Mouse (Mus musculus): ENCODE results near the gene Mok. TPM values are rescaled to one million over a fixed set of nuclear protein-coding genes. Genes with fewer than 3 reads are reported as not detected.
A peak's percentile ranks its signal among the peaks of the same experiment; 100 is the strongest.

The Mok gene
- polyA plus RNA-seq, 2 experiments from 2014 or later: 0.22 to 0.29 TPM

DNA sequence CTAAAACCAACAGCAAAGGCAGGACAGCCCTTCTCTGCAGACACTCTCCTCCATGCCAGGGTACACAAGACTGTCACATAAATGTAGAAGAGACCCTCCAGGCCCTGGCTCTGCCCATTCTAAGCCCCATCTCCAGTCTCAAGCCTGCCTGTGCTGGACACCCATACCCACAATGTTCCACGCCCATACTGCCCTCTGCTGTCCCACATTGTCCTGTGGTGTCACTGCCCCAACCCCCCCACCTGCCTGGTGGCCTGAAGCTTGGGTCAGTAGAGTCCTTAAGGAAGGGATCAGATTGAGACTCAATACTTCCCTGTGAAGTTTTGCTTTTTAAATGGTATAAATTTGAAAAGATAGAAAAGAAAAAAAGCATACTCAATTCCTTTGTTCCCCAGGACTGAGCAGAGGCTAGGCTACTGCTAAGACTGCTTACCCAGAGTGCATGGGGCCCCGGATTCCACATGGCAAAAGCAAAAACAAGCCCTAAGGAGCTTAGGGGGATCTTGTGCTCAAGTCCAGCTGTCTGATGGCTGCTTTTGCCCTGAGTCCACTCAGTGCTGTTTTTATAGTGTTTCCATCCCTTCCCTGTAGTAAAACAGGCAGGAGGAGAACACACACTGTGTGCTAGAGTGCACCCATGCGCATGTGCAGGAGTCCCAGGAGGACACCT lies 34.3 kb downstream of the Mok start:
- ATAC-seq: no peak

DNA sequence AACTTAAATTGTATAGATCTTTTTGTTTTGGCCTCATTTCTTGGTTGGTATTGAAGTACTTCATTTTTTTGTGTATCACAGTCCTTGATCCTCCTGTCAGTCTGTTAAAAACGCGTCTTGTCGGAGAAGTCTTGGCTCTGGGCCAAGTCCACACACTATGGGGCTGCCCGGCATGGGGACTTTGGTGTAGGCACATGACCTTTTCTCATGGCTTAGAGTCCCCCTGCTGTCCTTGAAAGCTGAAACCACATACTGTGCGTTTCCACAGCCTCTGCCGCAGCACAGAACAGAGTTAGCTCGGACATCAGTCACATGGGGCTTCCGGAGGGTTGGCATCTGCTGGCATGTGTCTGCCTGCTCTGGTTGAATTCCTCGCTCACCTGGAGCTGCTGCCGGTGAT lies 36.5 kb downstream of the Mok start:
- no peak for ATAC-seq

DNA sequence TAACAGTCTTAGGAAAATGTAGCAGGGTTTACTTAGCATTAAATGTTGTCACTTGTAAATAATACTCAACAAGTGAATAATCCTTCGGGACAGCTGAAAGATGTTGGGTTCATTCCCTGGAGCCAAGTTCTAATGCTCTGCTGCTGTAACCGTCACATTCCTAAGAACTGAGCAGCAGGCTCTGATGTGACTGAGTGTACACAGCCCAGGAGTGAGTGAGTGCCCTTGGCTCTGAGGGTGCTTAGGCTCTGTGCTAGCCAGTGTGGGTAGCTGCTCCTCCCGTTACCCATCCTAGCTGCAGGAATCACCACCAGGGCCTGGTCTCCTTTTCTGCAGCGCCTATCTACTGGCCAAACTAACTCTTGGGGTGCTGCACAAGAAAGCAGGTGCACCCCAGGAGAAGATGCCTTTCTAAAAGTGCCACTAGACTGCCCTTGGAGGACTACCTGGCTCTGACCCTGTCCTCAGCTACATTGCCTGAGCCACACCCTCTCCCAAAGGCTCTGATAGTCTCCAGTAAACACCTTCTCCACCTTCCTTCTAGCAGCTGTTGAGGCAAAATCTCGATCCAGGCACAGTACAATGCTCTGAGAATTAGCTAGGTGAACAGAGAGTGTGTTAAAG lies 38.0 kb downstream of the Mok start:
- ATAC-seq: no peak

DNA sequence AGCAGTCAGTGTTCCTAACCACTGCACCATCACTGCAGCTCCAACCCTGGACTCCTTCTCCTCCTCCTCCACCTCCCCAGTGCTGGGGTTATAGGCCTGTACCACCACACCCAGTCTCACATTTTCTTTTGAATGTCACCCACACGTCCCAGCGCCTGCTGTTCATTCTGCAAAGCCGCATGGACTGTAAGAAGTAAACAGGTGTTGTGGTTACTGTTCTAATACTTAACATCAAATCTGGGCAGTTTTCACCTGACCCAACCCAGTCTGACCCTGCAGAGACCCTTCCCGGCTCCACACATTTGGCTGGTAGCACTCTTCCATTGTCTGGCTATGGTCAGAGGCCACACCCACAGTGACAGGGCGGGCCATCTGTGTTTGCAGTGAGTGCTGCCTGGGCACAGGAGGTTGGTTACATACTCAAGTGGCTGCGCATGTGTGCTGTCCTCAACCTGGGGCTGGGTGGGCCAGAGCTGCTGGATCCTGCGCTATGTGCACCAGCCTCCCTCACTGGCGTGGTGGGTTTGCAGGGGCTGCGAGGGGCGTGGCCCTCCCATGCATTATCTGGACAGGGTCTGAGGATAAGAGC lies 38.8 kb downstream of the Mok start:
- no peak for ATAC-seq

DNA sequence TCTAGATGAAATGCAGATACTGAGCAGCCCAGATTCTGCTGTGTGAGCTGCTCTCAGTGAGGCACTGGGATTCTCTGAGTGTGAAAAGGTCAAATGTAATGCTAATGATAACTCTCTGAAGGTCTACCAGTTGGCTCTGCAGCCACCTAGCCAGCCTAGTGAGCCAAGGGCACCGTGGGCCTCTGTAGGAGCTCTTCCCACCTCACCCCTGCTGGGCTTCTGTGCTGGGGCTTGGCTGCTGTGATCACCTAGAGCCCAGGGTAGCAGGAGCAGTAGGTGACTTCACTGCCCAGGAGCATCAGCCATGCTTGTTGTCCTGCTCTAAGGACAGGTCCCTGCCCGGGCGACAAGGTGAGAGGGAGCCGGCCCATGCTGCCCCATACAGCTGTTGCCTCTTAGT lies 41.5 kb downstream of the Mok start:
- ATAC-seq: no peak

DNA sequence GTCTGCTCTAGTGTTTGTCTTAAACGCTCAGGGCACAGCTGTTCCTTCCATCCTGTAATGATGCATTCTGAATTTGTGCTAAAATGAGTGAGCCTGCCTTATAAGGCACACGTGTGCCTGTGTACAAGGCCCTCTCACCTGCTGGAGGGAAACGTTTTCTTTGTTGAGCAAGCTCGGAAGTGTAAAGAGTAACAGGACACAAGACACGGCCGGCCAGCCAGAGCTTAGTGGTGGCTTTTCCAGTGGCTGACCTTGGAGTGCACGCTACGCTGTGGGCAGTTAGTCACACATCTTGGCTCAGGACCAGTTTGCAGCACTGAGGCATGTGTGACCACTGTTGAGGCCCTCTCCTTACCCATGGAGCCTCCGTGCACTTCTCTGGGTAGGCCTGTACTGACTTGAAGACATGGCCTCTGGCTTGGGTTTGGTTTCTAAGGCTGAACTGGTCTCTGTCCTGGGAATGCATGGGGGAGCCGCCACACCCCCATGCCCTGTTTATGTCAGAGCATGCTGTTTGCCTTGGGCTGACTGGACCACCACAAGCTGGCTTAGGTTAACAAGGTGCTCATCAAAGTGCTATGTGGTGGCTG lies 42.8 kb downstream of the Mok start:
- ATAC-seq: no peak

DNA sequence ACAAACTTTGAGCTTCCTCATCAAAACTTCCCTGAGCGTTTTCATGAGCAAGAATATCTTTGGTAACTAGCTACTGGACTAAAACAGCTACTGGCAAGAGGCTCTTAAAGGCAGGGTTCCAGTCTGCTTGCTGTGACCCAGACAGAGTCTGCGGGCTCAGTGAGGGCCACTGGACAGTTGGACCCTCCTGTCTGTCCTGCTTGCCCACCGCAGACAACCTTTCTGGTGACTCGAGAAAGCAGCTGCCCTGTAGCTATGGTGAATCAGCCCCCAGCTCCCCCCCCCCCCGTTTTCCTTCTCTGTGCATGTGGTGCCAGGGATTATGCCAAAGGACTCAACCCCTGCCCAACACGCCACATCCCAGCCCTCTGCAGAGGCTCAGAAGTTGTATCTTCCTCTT lies 43.5 kb downstream of the Mok start:
- ATAC-seq: no peak

DNA sequence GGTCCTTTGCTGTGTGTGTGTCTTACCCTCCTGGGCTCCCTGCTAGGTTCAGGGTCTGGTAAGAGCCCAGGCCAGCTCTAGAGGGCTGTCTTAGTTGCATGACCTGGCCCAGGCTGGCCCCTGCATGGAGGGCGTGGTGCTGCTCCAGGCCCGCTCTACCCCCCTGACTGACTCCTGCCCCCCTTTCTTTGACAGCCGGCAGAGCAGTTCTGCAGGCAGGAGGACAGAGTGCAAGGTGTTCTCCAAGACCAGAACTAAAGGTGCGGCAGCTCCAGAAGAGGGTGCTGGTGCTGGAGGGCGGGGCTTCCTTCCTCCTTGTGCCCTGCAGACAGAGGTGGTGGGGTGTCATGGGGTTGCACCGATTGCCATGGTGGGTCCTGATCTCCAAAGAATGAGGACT lies 44.0 kb downstream of the Mok start:
- no peak for ATAC-seq

DNA sequence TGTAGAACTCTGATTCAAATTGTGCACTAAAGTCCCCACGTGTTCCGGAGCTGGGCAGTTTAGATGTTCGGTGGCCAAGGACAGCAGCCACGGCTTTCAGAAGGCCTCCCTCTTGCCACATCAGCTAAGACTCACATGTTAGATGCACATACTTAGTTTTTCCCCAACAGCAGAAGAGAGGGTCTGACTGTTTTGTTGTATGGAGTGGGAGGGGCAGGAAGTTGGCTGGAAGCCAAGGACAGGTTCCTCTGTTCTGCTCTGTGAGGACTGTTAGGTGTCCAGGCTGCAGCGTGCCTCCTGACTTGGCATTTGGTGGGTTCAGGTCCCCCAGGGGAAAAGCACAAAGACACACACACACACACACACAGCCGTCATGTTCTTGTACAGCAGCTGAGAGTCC lies 45.7 kb downstream of the Mok start:
- no peak for ATAC-seq

DNA sequence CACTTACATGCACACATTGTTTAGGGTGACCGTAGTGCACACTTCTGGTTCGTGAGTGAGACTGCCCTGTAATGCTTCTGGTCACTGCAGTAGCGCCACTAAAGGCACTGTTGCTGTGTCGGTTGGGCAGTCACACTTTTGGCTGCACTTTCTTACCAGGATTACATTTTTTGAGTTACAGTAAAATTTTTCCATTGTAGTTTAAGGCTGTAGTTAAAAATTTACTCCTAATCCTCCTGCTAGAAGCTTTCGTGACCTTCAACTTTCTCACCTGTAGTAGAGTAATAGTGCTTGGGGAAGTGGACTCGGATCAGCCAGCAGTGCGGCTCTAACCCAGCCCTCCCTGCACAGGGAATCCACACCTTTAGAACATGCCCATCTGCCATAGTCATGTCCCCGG lies 49.7 kb downstream of the Mok start:
- ATAC-seq: no peak

DNA sequence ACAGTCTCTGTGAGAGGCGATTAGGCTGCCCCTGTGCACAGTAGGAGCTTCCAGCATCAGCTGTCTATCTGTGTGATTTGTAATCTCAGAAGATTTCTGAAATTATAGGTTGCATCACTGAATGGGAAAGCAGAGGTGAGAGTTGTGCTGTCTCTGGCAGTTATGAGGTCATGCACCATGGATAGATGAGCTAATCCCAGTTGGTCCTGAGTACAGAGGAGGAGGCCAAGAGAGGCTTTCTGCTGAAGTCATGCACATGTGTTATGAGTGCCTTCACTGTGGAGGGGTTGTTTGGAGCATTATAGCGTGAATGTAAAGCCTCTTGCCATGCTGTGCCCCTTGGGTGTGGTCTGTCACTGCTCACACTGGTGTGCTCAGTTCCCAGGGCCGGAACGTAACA lies 50.2 kb downstream of the Mok start:
- no peak for ATAC-seq

DNA sequence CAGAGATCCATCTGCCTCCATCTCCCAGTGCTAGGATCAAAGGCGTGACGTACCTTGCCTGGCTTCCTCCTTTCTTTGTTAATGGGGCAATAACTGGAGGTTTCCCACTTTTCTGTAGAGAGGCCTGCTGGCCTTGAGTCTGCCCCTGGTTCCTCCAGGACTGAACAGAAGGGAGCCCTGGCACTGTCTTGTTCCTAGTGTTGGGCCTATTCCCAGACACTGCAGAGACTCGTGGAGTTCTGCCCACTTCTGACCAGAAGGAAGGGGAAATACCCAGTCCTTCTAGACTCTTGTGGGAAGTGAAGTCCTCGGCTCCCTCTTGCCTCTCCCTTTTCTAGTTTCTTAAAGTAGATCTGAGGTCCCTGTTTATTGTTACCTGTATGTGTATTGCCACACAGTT lies 54.5 kb downstream of the Mok start:
- ATAC-seq: no peak

DNA sequence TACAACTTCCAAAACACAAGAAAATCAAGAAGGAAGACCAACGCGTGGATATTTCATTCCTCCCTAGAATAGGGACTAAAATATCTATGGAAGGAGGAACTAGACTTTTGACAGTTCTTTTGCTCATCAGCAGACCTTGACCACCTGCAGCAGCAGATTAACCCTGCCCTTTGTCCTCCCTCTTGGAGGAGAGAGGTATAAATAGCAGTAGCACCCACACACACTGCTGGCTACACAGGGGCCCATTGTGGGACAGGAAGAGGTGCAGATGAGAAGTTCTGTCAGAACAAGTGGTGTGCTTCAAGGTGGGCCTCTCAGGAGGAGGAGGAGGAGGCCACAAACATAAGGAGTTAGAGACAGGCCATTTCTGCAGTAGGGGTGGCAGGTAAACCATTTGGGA lies 56.5 kb downstream of the Mok start:
- ATAC-seq: no peak

DNA sequence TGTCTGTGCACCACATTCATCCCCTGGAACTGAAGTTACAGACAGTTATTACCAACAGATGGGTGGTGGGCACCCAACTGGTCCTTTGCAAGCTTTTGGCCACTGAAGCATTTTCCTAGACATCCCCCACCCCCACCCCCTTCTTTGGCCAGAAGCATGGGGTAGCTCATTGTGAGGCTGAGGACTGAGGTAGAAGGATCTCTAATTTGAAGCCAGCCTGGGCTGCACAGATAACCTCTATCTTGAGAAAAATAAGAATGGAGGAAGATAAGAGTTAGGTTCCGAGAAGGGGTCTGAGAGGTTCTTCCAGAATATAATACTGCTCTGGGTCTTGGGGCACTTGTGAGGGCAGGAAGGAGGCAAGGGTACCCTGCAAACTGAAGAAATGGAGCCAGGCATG lies 58.5 kb downstream of the Mok start:
- no peak for ATAC-seq

DNA sequence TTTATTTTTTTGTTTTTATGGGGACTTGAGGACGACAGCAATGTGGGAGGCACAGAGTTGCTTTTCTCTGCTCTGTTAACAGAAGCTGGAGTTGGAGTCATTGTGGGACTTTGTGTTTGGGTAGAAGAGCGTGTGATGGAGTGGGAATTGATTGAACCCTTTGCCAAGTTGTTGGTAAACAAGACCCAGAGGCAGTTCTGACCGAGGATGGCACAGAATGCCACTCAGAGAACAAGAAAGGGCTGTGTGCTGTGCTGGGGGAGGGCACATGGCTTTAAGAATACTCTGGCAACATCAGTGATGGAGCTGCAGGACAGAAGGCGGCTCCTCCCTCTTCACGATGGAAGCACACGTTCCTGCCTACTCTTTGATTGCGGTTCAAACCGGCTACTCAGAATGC lies 59.6 kb downstream of the Mok start:
- no peak for ATAC-seq

DNA sequence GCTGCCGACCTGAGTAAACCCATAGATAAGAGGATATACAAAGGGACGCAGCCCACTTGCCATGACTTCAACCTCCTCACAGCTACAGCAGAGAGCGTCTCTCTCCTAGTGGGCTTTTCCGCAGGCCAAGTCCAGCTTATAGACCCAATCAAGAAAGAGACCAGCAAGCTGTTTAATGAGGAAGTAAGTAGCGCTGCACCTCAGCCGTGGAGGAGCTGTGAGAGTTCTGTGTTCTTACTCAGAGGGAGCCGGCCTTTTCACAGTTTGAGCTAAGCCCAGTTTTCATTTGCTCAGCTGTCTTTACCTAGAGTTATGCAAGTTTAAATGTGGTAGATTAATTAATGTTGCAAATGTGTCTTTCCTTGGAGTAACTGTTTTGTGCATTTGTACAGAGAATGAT lies 61.4 kb downstream of the Mok start:
- no peak for ATAC-seq

DNA sequence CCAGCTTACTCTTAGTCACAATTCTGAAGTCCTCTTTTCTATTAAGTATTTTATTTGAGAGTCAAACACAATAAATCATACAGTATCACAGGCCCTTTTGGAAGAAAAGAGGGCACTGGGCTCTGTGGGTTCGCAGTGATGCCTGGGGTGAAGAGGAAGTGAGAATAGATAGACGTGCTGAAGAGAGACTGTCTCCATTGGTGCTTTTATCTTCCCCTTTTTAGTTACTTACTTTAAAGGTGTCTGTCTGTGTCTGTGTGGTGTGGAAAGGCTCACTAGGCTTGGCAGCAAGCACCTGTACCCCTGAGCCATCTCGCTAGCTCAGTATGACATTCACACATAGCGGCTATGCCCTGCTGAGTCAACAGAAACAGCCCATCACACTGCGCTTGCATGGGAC lies 62.9 kb downstream of the Mok start:
- ATAC-seq: no peak

DNA sequence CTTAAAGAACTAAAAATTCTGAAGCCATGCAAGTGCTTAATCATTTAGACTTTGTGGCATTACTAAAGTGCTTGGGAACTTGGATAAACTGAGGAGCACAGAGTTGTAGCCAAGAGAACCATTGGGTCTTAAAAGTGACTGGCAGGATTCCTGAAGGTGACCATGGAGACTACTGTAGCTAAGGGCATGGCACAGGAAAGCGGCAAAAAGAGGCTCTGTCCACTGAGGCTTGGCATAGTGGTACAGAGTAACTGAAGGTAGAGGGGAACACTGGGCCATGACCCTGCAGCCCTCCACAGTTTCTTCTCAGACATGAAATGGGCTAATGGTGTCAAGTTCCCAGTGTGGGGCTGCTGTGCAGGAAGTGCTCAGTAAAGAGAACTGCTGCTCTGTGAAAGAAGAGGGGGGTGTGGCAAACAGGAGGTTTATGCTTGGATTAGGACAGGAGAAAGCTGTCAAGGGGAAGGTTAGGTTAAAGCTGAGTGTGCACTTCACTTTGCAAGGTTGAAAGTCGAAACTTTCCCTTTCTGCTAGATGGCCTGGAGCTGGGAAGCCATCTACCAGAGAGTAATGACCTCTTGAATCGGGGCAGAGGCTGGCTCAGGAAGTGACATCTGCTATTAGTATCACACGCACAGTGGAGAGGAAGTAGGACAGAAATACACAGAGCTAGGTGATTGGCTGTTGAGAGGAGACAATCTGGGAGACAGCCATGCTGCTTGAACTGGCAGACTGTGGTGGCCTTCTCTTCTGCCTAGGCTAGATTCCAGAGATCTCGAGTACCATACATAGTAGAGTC lies 64.9 kb downstream of the Mok start:
- no peak for ATAC-seq

DNA sequence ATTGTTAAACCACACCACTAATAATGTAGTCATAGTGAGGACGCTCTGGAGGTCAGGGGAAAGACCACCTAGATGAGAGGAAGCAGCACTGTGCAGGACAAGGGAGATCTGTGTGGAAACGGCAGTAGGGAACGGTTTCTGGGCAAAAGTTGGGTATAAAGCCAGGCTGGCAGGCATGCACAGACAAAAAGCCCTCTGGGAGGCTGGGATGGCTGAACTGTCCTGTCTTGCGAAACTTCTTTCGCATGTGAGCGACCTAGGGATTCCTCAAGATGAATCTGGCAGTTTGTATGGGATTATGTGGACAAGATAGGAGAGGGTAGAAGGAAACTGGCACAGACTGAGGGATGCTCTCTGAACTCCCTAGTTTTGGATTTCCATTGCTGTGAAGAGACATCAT lies 68.8 kb downstream of the Mok start:
- no peak for ATAC-seq

DNA sequence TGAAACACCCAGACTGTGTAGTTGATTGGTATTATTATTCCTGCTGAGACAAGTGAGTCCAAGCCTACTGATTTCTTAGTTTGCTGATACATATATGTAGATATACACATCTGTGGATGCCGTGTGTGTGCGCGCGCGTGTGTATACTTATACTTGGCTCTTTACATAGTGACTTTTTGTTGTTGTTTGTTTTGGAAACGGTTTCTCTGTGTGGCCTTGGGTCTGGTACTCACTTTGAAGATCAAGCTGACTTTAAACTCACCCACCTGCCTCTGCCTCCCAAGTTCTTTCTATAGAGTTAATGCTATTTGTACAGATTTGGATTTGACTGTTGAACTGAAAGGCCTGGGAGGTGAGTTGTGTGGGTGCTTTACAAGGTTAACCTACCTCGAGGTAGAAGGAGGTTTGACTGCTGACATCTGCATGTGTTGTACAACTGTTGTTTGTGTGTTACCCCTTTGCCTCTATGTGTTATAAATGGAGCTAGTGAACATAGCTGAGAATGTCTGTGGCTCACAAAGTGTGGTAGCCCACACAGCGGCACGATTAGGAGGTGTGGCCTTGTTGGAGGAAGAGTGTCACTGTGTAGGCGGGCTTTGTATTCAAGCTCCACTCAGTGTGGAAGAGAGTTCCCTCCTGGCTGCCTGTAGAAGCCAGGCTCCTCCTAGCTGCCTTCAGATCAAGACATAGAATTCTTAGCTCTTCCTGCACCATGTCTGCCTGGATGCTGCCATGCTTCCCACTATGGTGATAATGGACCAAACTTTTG lies 70.1 kb downstream of the Mok start:
- ATAC-seq: peak; percentile 88

DNA sequence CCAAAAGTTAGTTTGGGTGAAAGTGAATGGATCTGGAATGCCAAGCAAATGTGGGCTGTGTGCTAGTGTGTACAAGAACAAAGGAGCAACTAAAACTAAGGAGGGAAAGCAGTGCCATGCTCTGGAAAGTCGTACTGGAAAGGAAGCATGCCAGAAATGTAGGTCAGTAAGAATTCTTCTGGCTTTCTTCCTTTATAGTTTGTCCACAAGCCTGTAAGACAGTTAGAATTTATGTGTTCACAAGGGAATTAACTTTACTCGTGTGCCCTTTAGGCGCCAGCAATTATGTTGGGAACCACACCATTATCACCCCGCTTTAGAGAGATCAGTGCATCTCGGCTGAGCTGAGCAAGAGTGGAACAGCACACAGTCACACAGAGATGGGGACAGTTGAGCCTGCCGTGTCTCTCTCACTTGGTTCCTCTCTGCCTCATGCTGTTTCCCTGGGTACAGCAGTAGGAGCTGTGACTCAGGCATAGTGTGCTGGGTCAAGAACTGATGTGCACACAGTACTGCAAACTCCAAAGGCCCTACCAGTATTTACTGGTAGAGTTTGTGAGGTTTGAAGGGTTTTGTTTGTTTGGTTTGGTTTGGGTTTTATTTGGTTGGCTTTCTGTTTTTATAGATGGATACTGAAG lies 71.0 kb downstream of the Mok start:
- no peak for ATAC-seq

DNA sequence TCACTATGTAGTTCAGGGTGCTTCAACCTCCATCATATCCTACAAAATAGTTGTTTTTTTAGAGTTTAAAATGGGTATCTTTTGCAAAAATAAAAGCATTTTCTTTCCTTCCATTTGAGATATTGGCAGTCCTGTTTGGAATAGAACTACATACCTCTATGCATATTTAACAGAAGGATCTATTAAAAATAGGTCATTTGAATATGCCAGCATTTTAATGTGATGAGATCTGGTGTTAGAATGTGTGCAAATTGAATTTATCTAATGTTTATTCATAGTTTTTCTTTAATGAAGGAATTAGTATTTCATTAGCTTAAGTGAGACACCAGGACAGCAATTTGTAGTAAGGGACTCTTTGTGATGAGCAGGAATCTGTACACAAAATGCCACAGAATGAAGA lies 72.2 kb downstream of the Mok start:
- ATAC-seq: no peak
